Mouse (Mus musculus) limb, embryonic 15.5 days (tissue): ENCODE measurements around the gene Lpcat2b. TPM values are rescaled to one million over a fixed set of nuclear protein-coding genes. Genes with fewer than 3 reads are reported as not detected.
"Not testable (repeated sequence)": the region's sequence is repeated elsewhere in the genome, so short reads cannot be mapped to it uniquely, and the experiment has no call there.

Source experiments
- ATAC-seq: fragments of 200-750 bp; cut with Nextera tagmentation; 2 replicates; pipeline ENCODE4 v1.8.0; 2017; ENCODE audit warnings: low read depth, moderate TSS enrichment; ENCODE audit not compliant: insufficient number of reproducible peaks, low FRiP score, low TSS enrichment
- H3K27ac ChIP-seq: fragments of 300-500 bp; sonication (generic); 2 replicates; pipeline ENCODE4 v1.5.1; 2015; ENCODE audit warnings: moderate library complexity, mild to moderate bottlenecking, inconsistent platforms
- H3K27me3 ChIP-seq: fragments of 300-500 bp; sonication (generic); 2 replicates; pipeline ENCODE4 v1.6.1; 2015; ENCODE audit warnings: inconsistent platforms
- H3K36me3 ChIP-seq: fragments of 300-500 bp; sonication (generic); 2 replicates; pipeline ENCODE4 v1.6.1; 2015; ENCODE audit warnings: inconsistent platforms
- H3K4me1 ChIP-seq: fragments of 300-500 bp; sonication (generic); 2 replicates; pipeline ENCODE4 v1.6.1; 2015; ENCODE audit warnings: inconsistent platforms
- H3K4me2 ChIP-seq: fragments of 300-500 bp; sonication (generic); 2 replicates; pipeline ENCODE4 v1.6.1; 2015; ENCODE audit warnings: mild to moderate bottlenecking, inconsistent platforms
- H3K4me3 ChIP-seq: fragments of 300-500 bp; sonication (generic); 2 replicates; pipeline ENCODE4 v1.5.1; 2015; ENCODE audit warnings: mild to moderate bottlenecking, inconsistent platforms
- H3K9ac ChIP-seq: fragments of 300-500 bp; sonication (generic); 2 replicates; pipeline ENCODE4 v1.6.1; 2015; ENCODE audit warnings: inconsistent platforms
- H3K9me3 ChIP-seq: fragments of 300-500 bp; sonication (generic); 2 replicates; pipeline ENCODE4 v1.6.1; 2016; ENCODE audit warnings: inconsistent platforms
- WGBS: fragments of 180-500 bp; shearing (Covaris S2); methylation state at CpG from one replicate; pipeline ENCODE4 v1.1.7; 2015; 5-methylcytosine and 5-hydroxymethylcytosine counted together
- polyA plus RNA-seq: library from polyadenylated mRNA; unstranded; fragments of >200 nt; fragmentation: Nextera tagmentation; extraction: Ambion mirVana; gene quantifications from 2 replicates; pipeline ENCODE4 v1.2.1, GENCODE M21; 2015

The Lpcat2b gene
- polyA plus RNA-seq: not detected in 2 replicates

DNA sequence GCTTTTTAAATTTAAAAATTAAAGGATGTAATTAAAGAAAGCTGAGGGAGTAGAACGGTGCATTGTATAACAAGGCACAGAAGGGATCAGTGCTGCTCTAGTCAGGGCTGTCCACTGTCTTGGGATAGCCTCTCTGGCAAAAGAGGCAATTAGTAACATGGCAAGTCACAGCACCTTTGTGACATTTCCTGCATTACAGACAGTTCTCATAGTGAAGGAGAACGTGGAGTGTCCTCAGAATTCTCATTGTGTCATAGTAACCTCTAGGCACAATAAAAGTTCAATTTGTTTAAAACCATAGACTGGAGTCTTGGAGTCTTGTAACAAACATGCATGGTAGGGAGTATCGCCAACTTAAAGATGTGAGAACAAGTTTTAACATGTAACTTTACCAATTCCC, at the start of gene Lpcat2b:
Gene Lpcat2b, plus strand, starts transcription at position 301 of the 400 bp plus-strand sequence.
- Histone ChIP-seq H3K27me3 (0 out of 2 replicates have a peak, but pooled peaks cover 2% of the 10 kb centered on the region), H3K4me2 (no peak within 1 kb of the TSS), H3K27ac (no peak within 1 kb of the TSS), H3K36me3 (no peaks in the 10 kb centered on the region; the same call in 1 of the 2 replicates), H3K4me1 (no peaks in the 10 kb centered on the region), H3K9ac (no peak within 1 kb of the TSS), H3K4me3 (no peak within 1 kb of the TSS), H3K9me3 (no peaks in the 10 kb centered on the region)
- no peak for ATAC-seq
- whole genome bisulfite sequencing: 64% methylated on average over 3 of the region's 3 CpGs

DNA sequence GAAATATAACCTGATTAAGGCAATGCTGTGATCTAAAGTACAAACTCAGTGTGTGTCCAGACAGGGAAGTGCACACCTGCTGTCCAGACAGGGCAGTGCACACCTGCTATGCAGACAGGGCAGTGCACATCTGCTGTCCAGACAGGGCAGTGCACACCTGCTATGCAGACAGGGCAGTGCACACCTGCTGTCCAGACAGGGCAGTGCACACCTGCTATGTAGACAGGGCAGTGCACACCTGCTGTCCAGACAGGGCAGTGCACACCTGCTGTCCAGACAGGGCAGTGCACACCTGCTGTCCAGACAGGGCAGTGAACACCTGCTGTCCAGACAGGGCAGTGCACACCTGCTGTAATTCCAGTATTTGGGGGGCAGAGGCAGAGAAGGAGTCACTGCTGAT, 44.9 kb upstream of the Lpcat2b start:
- peaks cover 28% of the 10 kb centered on the region for H3K36me3 ChIP-seq
- not testable (repeated sequence) for H3K27ac ChIP-seq, H3K9ac ChIP-seq, H3K4me2 ChIP-seq, H3K27me3 ChIP-seq, H3K9me3 ChIP-seq, H3K4me1 ChIP-seq, ATAC-seq, H3K4me3 ChIP-seq

DNA sequence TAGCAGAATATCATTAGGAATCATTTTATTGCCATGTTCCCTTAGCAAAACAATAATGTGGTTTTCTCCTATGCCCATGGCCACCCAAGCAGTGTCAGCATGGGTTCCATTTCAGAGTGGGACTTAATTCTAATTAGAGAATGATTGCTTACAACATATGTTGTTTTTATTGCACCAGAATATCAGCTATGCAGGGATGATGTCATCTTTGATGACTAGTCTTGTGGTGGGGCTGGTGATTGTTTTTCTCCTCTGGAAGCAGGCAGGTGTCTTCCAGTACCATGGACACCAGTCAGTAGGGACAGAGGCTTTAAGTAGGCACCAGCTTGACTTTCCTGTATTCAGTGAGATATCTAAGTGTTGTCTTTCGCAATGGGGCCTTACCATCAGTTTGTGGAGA, 43.6 kb upstream of the Lpcat2b start:
- Histone ChIP-seq H3K27me3 (no peaks in the 10 kb centered on the region), H3K36me3 (peaks cover 22% of the 10 kb centered on the region), H3K9ac (no peak overlapping the region), H3K27ac (no peak overlapping the region), H3K4me1 (no peaks in the 10 kb centered on the region), H3K4me3 (no peak overlapping the region), H3K9me3 (no peaks in the 10 kb centered on the region), H3K4me2 (no peak overlapping the region)
- 87% methylated on average over 1 of the region's 1 CpGs for WGBS
- no peak for ATAC-seq

DNA sequence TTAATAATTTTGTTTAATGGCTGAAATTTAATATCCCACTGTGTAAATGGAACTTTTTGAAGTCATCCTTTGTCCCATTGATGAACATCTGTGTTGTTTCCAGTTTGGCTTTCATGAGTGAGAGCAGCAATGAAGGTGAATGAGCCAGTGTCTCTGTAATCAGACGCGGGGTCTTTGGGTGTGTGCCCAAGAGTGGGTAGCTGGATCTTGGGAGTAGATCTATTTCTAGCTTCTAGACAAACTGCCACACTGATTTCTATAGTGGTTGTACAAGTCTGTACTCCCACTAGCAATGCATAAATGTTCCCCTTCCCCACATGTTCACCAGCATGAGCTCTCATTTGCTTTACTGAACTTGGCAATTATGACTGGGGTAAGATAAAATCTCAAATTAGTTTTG, 42.0 kb upstream of the Lpcat2b start:
- Histone ChIP-seq H3K9ac (no peak overlapping the region), H3K27me3 (no peaks in the 10 kb centered on the region), H3K4me1 (no peaks in the 10 kb centered on the region), H3K9me3 (no peaks in the 10 kb centered on the region), H3K36me3 (peaks cover 16% of the 10 kb centered on the region), H3K4me2 (no peak overlapping the region), H3K4me3 (no peak overlapping the region), H3K27ac (no peak overlapping the region)
- ATAC-seq: no peak
- WGBS: 93% methylated on average over 2 of the region's 2 CpGs

DNA sequence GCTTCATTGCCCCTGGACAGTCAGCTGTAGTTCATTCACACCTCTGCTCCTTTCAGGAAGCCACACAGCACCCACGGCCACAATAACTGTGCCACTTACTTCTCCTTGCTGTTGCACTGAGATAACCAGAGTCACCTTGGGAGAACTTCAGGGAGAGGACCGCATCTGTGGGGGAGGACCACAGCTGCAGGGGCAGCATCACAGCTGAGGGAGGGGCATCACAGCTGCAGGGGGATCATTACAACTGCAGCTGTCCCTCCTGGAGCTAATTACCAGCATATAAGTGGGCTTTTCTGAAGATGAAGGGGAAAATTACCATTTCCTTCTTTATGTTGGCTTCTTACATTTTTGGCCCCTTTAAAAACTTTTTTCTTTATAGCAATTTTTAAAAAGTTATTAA, 36.9 kb upstream of the Lpcat2b start:
- ATAC-seq: no peak
- no peak overlapping the region for H3K4me2 ChIP-seq
- 43% methylated on average over 2 of the region's 2 CpGs for WGBS

GRCm38 (mm10) chr5:107402436-107402835, 28.9 kb upstream of the Lpcat2b start, which contains the start of gene Ephx4:
Gene Ephx4 (plus strand): TSS chr5:107402736.
- Histone ChIP-seq H3K4me1 (peaks cover 6% of the 10 kb centered on the region; the same call in 1 of the 2 replicates), H3K36me3 (no peaks in the 10 kb centered on the region), H3K9ac (peak within 1 kb of the TSS; percentile 58), H3K9me3 (no peaks in the 10 kb centered on the region), H3K4me2 (peak within 1 kb of the TSS; percentile 94), H3K27me3 (peaks cover 23% of the 10 kb centered on the region), H3K4me3 (peak within 1 kb of the TSS; percentile 56), H3K27ac (no peak within 1 kb of the TSS)
- 23% methylated on average over 5 of the region's 5 CpGs for WGBS
- no peak for ATAC-seq

More for the DNA sequence above, 36.9 kb upstream of the Lpcat2b start:
- H3K9me3 ChIP-seq: no peaks in the 10 kb centered on the region
- H3K36me3 ChIP-seq: no peaks in the 10 kb centered on the region
- no peak overlapping the region for H3K9ac ChIP-seq
- H3K4me1 ChIP-seq: no peaks in the 10 kb centered on the region
- no peaks in the 10 kb centered on the region for H3K27me3 ChIP-seq
- no peak overlapping the region for H3K4me3 ChIP-seq
- no peak overlapping the region for H3K27ac ChIP-seq

DNA sequence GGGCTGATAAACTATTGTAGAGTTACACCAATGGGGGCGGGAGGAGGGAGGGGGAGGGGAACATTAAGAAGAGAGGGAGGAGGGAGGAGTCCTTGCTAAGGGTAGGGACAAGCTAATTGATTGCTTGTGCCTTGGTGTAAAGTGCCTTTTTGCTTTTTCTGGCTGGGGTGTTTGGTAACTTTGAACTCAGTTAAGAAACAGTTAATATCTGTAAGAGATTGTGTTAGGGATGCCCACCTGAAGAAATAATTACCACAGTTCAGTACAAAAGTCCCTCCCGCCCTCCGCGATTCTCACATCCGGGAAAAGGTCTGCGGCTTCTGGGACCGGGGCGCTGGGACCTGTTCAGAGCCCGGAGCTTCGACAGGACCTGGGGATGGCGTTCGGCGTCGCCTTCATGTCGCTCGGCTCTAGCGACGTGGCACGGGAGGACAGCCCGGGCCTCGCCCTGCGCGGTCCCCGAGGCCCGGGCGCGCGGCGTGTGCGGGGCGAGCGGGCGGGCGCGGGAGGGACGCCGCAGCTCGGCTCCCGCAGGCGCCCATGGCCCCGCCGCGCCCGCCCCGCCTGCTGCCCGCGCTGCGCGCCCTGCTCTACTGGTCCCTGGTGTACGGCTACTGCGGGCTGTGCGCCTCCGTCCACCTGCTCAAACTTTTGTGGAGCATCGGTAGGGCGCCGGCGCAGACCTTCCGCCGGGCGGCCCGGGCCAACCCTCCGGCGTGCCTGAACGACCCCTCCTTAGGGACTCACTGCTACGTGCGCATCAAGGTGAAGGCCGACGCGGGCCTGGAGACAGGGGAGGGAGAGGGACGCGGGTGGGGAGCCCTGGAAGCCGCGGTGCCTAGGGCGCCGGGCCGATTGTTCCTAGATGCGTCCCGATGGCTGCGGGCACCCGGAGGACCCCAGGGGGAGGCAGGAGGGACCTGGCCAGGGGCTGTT, 28.1 kb upstream of the Lpcat2b start:
- H3K4me3 ChIP-seq: peak overlapping the region; percentile 56
- WGBS: under 1% methylated on average over 77 of the region's 80 CpGs
- ATAC-seq: 0 out of 2 replicates have a peak, but pooled peaks have one; percentile 35

GRCm38 (mm10) chr5:107403947-107404684, 27.2 kb upstream of the Lpcat2b start:
- peaks cover 23% of the 10 kb centered on the region for H3K27me3 ChIP-seq
- WGBS: 32% methylated on average over 12 of the region's 12 CpGs
- peak overlapping the region; percentile 94 for H3K4me2 ChIP-seq
- peaks cover 6% of the 10 kb centered on the region; the same call in 1 of the 2 replicates for H3K4me1 ChIP-seq
- no peak for ATAC-seq
- no peaks in the 10 kb centered on the region for H3K36me3 ChIP-seq
- H3K9ac ChIP-seq: peak overlapping the region; percentile 58; the same call in 1 of the 2 replicates
- H3K4me3 ChIP-seq: peak overlapping the region; percentile 56
- H3K27ac ChIP-seq: no peak overlapping the region
- no peaks in the 10 kb centered on the region for H3K9me3 ChIP-seq

More for the DNA sequence above, 28.1 kb upstream of the Lpcat2b start:
- no peaks in the 10 kb centered on the region for H3K9me3 ChIP-seq
- peak overlapping the region; percentile 58 for H3K9ac ChIP-seq
- H3K4me1 ChIP-seq: peaks cover 6% of the 10 kb centered on the region; the same call in 1 of the 2 replicates
- H3K27me3 ChIP-seq: peaks cover 23% of the 10 kb centered on the region
- H3K36me3 ChIP-seq: no peaks in the 10 kb centered on the region
- peak overlapping the region; percentile 94 for H3K4me2 ChIP-seq
- no peak overlapping the region for H3K27ac ChIP-seq

- no peak overlapping the region for H3K9ac ChIP-seq
- H3K36me3 ChIP-seq: no peaks in the 10 kb centered on the region
- H3K4me1 ChIP-seq: peaks cover 6% of the 10 kb centered on the region; the same call in 1 of the 2 replicates
- H3K4me3 ChIP-seq: no peak overlapping the region
- ATAC-seq: no peak
- 78% methylated on average over 4 of the region's 4 CpGs for WGBS
- H3K9me3 ChIP-seq: no peaks in the 10 kb centered on the region
- H3K27me3 ChIP-seq: peaks cover 23% of the 10 kb centered on the region
- no peak overlapping the region for H3K4me2 ChIP-seq
- no peak overlapping the region for H3K27ac ChIP-seq
Observed at GRCm38 (mm10) chr5:107405361-107405760, 26.0 kb upstream of the Lpcat2b start.

DNA sequence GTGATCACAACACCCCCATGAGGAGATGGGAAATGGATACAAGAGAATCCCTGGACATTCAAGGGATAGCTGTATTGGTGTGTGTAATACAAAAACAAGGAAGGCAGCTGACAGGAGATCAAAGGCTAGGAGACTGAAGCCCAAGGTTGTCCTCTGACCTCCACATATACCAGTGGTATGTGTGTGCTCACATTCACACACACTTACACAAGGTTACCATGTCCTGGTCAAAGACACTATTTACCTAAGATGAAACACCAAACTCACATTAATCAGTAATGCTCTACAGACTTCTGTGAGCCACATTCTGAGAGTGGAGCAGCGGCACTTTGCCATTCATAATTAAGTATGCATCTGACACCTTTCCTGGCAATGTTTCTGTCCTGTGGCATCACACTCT, 21.0 kb upstream of the Lpcat2b start:
- H3K4me3 ChIP-seq: no peak overlapping the region
- H3K36me3 ChIP-seq: no peaks in the 10 kb centered on the region
- H3K9me3 ChIP-seq: no peaks in the 10 kb centered on the region
- ATAC-seq: no peak
- no peak overlapping the region for H3K9ac ChIP-seq
- H3K27me3 ChIP-seq: peaks cover 1% of the 10 kb centered on the region
- no peak overlapping the region for H3K4me2 ChIP-seq
- no peak overlapping the region for H3K27ac ChIP-seq
- H3K4me1 ChIP-seq: 0 out of 2 replicates have a peak, but pooled peaks cover 3% of the 10 kb centered on the region
- WGBS: 89% methylated on average over 1 of the region's 1 CpGs

- no peak overlapping the region for H3K4me2 ChIP-seq
- no peaks in the 10 kb centered on the region for H3K36me3 ChIP-seq
- H3K27me3 ChIP-seq: no peaks in the 10 kb centered on the region
- ATAC-seq: no peak
- H3K27ac ChIP-seq: peak overlapping the region; percentile 30; the same call in 1 of the 2 replicates
- no peaks in the 10 kb centered on the region for H3K9me3 ChIP-seq
- no peak overlapping the region for H3K9ac ChIP-seq
- no peak overlapping the region for H3K4me3 ChIP-seq
- 0 out of 2 replicates have a peak, but pooled peaks cover 3% of the 10 kb centered on the region for H3K4me1 ChIP-seq
- 15% methylated on average over 4 of the region's 4 CpGs for WGBS
Observed at GRCm38 (mm10) chr5:107411326-107411725, 20.0 kb upstream of the Lpcat2b start.
